Comparison of ENCODE assay signal across 11 mouse cellular contexts in the genomic region with DNA sequence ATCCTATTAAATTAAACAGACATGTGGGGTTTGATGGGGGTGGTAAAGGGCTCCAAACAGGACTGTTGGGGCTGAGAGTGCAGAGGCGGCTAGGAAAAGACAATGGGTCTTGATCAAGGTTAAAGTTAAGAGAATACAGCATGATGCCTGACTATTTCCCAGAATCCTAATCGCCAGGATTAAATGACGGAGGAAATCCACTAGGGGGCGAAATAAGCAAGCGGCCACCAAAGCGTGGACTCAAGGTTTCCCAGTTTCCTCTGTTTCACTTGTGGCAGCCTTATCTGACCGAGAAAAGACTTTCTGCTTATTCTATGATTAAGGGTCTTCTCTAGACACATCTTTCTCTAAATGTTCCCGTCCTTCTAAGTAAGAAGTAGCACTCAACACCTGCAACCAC. TPM values are rescaled to one million over a fixed set of nuclear protein-coding genes. Genes with fewer than 3 reads are reported as not detected.
A peak's percentile ranks its signal among the peaks of the same experiment; 100 is the strongest.
DNase-seq lines count a peak whose midpoint lies in the region; ATAC-seq and TF ChIP-seq lines count a peak whose summit lies in the region.
"Had no signal": no experiment of that assay in that cellular context is flagged by ENCODE, and none has a peak within 500 bp of the region (broad histone marks: within the 10 kb centered on the region; RNA-seq: fewer than 3 reads in every experiment).

No protein-coding gene starts in this region.

- no peak overlapping the region for H3K9ac ChIP-seq in midbrain, postnatal 0 days (replicated peaks; ENCODE audit: low read length, poor library complexity, severe bottlenecking)
- H3K9ac ChIP-seq: heart, embryonic 15.5 days; midbrain, embryonic 12.5 days had no signal

- peak; percentile 36; the same call in 1 of the 2 replicates for ATAC-seq in cerebellum, adult (ENCODE audit: insufficient number of reproducible peaks, low FRiP score, low TSS enrichment)
- ATAC-seq in midbrain, postnatal 0 days (ENCODE audit: low FRiP score) = no peak

- H3K4me3 ChIP-seq in midbrain, postnatal 0 days (ENCODE audit: low read depth, low read length) = no peak overlapping the region
- H3K4me3 ChIP-seq in midbrain, embryonic 10.5 days = no peak overlapping the region
- H3K4me3 ChIP-seq: heart, embryonic 15.5 days; midbrain, embryonic 12.5 days had no signal

- H3K9me3 ChIP-seq in midbrain, postnatal 0 days (ENCODE audit: low read length) = no peaks in the 10 kb centered on the region
- no peaks in the 10 kb centered on the region for H3K9me3 ChIP-seq in midbrain, embryonic 10.5 days (replicated peaks)
- H3K9me3 ChIP-seq: heart, embryonic 15.5 days; midbrain, embryonic 12.5 days had no signal

- no peaks in the 10 kb centered on the region for H3K4me1 ChIP-seq in midbrain, postnatal 0 days (ENCODE audit: insufficient read depth, low read length)
- H3K4me1 ChIP-seq in midbrain, embryonic 10.5 days = no peaks in the 10 kb centered on the region
- H3K4me1 ChIP-seq: heart, embryonic 15.5 days; midbrain, embryonic 12.5 days had no signal

- no peaks in the 10 kb centered on the region for H3K36me3 ChIP-seq in midbrain, postnatal 0 days (ENCODE audit: insufficient read depth, low read length)
- no peaks in the 10 kb centered on the region for H3K36me3 ChIP-seq in midbrain, embryonic 10.5 days
- H3K36me3 ChIP-seq: G1E; heart, embryonic 15.5 days; midbrain, embryonic 12.5 days had no signal

- H3K27me3 ChIP-seq in midbrain, postnatal 0 days (ENCODE audit: insufficient read depth, low read length) = no peaks in the 10 kb centered on the region
- peaks cover 15% of the 10 kb centered on the region; the same call in 1 of the 2 replicates for H3K27me3 ChIP-seq in midbrain, embryonic 10.5 days (ENCODE audit: low read depth, poor library complexity, severe bottlenecking)
- H3K27me3 ChIP-seq: heart, embryonic 15.5 days had no signal

- WGBS in midbrain, postnatal 0 days = 34% methylated on average over 8 of the region's 8 CpGs
- 32% methylated on average over 8 of the region's 8 CpGs for WGBS in midbrain, embryonic 10.5 days

- no peak overlapping the region for H3K4me2 ChIP-seq in midbrain, postnatal 0 days (ENCODE audit: low read depth, low read length, poor library complexity, severe bottlenecking)
- H3K4me2 ChIP-seq: heart, embryonic 15.5 days; midbrain, embryonic 12.5 days had no signal

- DNase-seq in cerebellum, adult 11-12 months = no peak
- DNase-seq in midbrain, postnatal 0 days (ENCODE audit: low spot score) = peak; percentile 57
- DNase-seq in midbrain, embryonic 10.5 days (ENCODE audit: low spot score) = no peak
- peak; percentile 3 for DNase-seq in embryo, embryonic 11.5 days (ENCODE audit: low read depth, low spot score)
- peak; percentile 54 for DNase-seq in retina, postnatal 1 day
- DNase-seq in urinary bladder, postnatal 36 days (ENCODE audit: low spot score in 2 of 2) = no peak
- no peak for DNase-seq in heart, adult 8-10 months (ENCODE audit: low spot score)

- TF ChIP-seq CTCF in midbrain, postnatal 0 days (IDR thresholded peaks at IDR 0.05) = peak; percentile 77

- H3K27ac ChIP-seq in midbrain, postnatal 0 days (ENCODE audit: low read depth, low read length) = no peak overlapping the region
- no peak overlapping the region for H3K27ac ChIP-seq in midbrain, embryonic 10.5 days (replicated peaks)
- H3K27ac ChIP-seq: heart, embryonic 15.5 days; midbrain, embryonic 12.5 days had no signal

RNA-seq across cellular contexts. Expression of a gene that starts 31.2 kb away (rescaled TPM):
- total RNA-seq in midbrain, postnatal 0 days (2014; rRNA removed) = 2.1 and 3.7 TPM in 2 replicates
- polyA plus RNA-seq in midbrain, postnatal 0 days (2015; fragmentation: Nextera tagmentation; extraction: Ambion mirVana) = 3.9 and 4.6 TPM in 2 replicates
- polyA plus RNA-seq in midbrain, embryonic 10.5 days (2016; fragmentation: Nextera tagmentation; extraction: Ambion mirVana) = 0.11 and 0.15 TPM in 2 replicates
- total RNA-seq in heart, adult 8-10 months (2022) = not detected
- total RNA-seq: G1E had no signal
- polyA plus RNA-seq: G1E; heart, embryonic 15.5 days had no signal

Comparison
In these comparisons a context has a peak if more than half of its experiments do, and no peak if none do; other contexts are left out.
1. DNase-seq: peak in midbrain, postnatal 0 days (single experiment), embryo, embryonic 11.5 days (single experiment) and retina, postnatal 1 day (single experiment); none in cerebellum, adult 11-12 months (single experiment), midbrain, embryonic 10.5 days (single experiment), urinary bladder, postnatal 36 days (0 of 2) and heart, adult 8-10 months (single experiment).